Mouse (Mus musculus): Measurements from ENCODE around the gene Gramd1b.

Gramd1b gene

GRCm38 (mm10) chr9:40309876-40310275 is 221.3 kb downstream of the Gramd1b start:
- DNase-seq (ENCODE audit: low read depth): no peak

DNA sequence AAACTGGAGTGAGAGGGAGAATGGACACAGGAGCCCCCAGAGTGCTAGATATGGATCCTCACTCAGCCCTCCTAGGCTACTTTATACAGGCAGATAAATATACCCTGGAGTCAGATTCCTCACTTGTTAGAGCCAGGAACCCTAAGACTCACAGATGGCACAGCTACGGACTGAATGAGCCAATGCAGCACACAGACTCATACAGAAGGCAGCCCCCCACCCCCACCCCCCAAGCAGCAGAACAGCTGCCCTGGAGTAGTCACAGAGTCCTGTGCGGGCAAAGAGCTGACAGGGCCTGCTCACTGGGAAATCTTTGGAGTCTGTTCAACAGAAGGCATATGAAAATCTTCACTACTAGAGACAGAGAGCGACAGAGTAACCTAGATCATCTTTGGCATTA is 223.9 kb downstream of the Gramd1b start:
- no peak for DNase-seq (ENCODE audit: low read depth)

- no peak for DNase-seq (ENCODE audit: low read depth)
Measured at GRCm38 (mm10) chr9:40304243-40304642, 226.9 kb downstream of the Gramd1b start.

GRCm38 (mm10) chr9:40302375-40302774 is 228.8 kb downstream of the Gramd1b start:
- no peak for DNase-seq (ENCODE audit: low read depth)

DNA sequence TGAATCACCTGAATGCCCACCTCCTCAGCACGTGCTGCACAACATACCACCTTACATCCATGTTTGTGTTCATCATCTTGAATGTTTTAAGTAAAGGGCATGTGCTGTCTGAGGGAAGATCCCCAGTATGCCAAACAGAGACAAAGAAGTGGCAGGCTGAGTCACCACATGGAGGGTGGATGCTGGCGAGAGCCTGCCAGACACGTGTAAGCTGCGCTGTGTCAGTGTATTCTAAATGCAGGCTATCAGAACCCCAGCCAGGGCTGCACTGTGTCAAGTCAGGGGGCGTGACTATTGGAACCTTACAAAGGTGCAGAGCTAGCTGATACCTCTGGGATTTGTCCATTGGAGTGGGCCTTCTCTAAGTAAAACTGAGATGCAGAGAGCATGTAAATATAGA is 229.7 kb downstream of the Gramd1b start:
- DNase-seq (ENCODE audit: low read depth): no peak

GRCm38 (mm10) chr9:40300018-40300989 is 230.9 kb downstream of the Gramd1b start:
- no peak for DNase-seq (ENCODE audit: low read depth)

- DNase-seq (ENCODE audit: low read depth): no peak
Measured at GRCm38 (mm10) chr9:40299323-40299722, 231.9 kb downstream of the Gramd1b start.

DNA sequence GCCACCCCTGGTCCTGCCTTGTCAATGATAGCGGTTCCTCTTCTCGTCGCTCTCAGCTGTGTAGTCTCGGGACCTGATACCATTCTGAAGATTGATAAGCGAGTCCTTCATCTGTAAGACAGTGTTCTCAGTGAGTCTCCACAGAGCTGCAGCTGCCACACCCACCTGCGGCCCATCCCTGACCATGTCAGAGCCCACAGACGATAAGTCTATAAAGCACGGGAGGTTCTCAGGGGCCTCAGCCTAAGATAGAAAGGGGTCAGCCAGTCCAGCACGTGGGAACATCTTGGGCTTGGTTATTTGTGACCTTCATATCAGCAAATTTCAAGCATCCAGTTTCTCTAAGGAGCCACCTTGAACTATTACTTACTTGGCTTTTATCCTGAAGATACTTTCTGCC is 233.2 kb downstream of the Gramd1b start:
- no peak for DNase-seq (ENCODE audit: low read depth)

- no peak for DNase-seq (ENCODE audit: low read depth)
Measured at GRCm38 (mm10) chr9:40296251-40296650, 234.9 kb downstream of the Gramd1b start.

- no peak for DNase-seq (ENCODE audit: low read depth)
Measured at GRCm38 (mm10) chr9:40294866-40295265, 236.3 kb downstream of the Gramd1b start.

- DNase-seq (ENCODE audit: low read depth): no peak
Measured at GRCm38 (mm10) chr9:40294210-40294609, 237.0 kb downstream of the Gramd1b start.

- no peak for DNase-seq (ENCODE audit: low read depth)
Measured at GRCm38 (mm10) chr9:40293740-40294139, 237.4 kb downstream of the Gramd1b start.

DNA sequence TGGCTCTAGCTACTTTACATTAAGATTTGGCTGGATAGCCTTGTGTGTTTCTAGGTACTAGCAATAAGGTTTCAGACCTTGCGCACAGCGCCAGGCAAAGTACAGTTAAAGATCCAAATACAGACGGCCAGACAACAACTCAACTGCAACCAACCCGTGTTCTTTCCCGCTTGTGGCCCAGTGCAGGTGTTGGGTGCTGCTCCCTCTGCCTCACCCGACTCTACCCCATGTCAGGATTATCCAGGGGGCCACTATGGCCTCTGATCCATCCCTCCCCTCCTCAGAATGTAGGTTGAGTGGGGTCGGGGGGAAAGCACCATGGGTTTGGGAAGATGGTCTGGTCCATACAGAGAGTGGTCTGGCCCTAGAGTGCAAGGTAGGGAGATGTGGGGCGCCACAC is 237.9 kb downstream of the Gramd1b start:
- DNase-seq (ENCODE audit: low read depth): no peak

- DNase-seq (ENCODE audit: low read depth): no peak
Measured at GRCm38 (mm10) chr9:40292475-40292874, 238.7 kb downstream of the Gramd1b start.

- DNase-seq (ENCODE audit: low read depth): no peak
Measured at GRCm38 (mm10) chr9:40282968-40283367, 248.2 kb downstream of the Gramd1b start.

- no peak for DNase-seq (ENCODE audit: low read depth)
Measured at GRCm38 (mm10) chr9:40279438-40279837, 251.7 kb downstream of the Gramd1b start.

DNA sequence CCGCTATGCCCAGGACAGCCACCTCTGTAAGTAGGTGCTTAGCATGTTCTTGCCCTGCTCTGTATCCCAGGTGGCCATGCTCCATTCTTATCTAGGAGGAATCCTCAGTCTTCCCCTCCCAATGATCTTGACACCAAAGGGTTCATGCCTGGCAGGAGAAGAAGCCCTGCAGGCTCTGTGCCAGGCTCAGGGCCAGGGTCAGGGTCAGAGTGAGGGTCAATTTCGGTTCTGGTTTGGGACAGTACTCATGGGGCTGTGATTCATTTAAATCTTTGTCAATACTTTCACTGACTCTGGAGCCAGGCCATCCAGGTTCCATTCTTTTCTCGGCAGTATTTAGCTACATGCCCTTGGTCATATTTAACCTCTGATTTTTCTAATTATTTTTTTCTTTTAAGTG is 253.5 kb downstream of the Gramd1b start:
- DNase-seq (ENCODE audit: low read depth): no peak

DNA sequence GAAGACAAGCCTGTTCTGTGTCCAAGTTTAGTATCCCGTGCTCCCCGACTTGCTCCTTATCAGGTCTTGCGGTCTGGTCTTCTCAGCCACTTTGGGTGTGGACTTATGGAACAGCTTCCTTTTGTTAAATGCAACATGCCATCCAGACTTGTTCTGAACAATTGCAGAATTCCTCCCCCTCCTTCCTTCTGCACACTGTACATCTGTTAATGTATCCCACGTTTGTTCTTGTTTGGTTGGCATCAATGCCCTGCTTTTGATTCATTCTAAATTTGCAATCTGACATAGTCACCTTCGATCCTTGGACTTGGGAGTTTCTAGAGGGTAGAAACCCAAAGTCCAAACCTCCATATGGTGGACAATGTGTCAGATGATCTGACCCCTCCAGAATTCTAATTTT is 255.3 kb downstream of the Gramd1b start:
- DNase-seq (ENCODE audit: low read depth): no peak

DNA sequence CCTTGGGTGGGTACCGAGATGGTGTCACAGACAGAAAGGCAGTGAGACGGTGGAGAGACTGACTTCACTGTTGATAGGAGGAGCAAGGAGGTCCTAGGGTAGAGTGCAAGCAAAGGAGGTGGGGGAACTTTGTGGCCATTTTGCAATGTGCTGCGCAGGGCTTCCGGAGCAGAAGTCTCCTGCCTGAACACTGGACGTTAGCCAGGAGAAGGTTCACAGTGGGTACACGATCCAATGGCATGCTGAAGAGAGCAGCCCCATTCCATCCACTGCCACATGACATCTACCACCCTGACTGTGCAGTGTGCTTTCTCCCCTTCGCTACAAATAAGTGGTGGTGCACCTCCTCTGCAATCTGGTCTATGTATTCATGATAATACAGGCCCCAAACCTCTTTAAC is 258.4 kb downstream of the Gramd1b start:
- DNase-seq (ENCODE audit: low read depth): no peak

GRCm38 (mm10) chr9:40271075-40271474 is 260.1 kb downstream of the Gramd1b start:
- DNase-seq (ENCODE audit: low read depth): no peak

GRCm38 (mm10) chr9:40269880-40270279 is 261.3 kb downstream of the Gramd1b start:
- no peak for DNase-seq (ENCODE audit: low read depth)

DNA sequence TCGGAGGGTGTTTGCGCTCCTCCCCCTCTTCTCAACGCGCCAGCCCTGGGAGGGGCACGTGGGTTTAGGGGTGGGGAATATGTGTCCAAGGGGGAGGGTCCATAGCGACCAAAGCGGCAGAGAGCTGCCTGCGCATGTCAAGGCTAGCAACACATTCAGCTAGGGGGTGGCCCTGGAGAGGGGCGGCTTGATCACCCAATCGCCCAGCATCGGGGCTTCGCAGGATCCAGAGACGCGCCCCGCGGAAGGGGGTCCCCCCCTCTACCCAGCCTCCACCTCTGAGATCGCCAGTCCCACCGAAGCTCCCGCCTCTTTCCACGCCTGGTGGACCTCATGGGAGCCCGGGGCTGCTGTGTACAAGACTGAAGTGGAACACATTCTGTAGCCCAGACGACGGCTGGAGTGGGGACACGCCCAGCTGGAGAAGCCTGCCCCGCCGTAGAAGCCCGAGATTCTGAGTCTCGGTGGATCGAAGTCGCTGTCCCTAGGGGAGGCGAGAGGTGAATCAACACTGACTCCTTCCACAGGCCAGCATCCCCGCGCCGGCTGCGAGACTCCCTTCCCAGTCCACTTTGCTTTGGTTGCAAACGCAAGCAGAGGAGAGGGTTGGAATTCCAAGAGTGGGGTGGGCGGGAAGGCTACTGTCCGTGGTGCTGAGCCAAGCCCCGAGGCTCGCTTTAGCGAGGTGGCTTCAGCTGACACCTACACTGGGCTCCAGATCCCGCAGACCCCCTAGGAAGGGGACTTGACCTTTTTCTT is 261.9 kb downstream of the Gramd1b start, which contains the start of gene Scn3b:
Gene Scn3b (plus strand): TSS at position 115 of the 759 bp plus-strand sequence.
- DNase-seq (ENCODE audit: low read depth): no peak

DNA sequence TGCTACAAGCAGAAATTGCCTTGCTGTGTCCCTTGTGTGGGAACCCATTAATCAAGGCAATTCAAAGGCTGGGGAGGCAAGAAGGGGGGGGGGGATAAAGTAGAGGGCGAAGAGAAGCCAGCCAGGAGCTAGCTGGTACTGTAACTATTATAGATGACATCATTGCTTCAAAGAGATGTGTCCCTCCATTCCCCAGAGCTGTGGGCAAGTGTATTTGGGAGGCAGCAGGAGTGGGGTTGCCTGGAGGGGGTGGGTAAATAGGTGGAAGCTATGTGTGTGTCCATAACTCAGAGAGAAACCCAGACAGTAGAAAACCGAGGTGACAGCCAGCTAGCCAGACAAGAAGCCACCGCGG is 262.5 kb downstream of the Gramd1b start:
- no peak for DNase-seq (ENCODE audit: low read depth)

All from induced T-regulatory cell, adult 2 months (primary cell).